Mouse (Mus musculus): ENCODE results near the gene Mettl3. TPM values are rescaled to one million over a fixed set of nuclear protein-coding genes. Genes with fewer than 3 reads are reported as not detected.

The Mettl3 gene
- 10.9 and 11.1 TPM in 2 replicates for polyA plus RNA-seq (2012; rRNA removed)

GRCm38 (mm10) chr14:52304644-52305271, at the start of gene Mettl3:
Gene Mettl3 (minus strand): TSS chr14:52305128.

DNA sequence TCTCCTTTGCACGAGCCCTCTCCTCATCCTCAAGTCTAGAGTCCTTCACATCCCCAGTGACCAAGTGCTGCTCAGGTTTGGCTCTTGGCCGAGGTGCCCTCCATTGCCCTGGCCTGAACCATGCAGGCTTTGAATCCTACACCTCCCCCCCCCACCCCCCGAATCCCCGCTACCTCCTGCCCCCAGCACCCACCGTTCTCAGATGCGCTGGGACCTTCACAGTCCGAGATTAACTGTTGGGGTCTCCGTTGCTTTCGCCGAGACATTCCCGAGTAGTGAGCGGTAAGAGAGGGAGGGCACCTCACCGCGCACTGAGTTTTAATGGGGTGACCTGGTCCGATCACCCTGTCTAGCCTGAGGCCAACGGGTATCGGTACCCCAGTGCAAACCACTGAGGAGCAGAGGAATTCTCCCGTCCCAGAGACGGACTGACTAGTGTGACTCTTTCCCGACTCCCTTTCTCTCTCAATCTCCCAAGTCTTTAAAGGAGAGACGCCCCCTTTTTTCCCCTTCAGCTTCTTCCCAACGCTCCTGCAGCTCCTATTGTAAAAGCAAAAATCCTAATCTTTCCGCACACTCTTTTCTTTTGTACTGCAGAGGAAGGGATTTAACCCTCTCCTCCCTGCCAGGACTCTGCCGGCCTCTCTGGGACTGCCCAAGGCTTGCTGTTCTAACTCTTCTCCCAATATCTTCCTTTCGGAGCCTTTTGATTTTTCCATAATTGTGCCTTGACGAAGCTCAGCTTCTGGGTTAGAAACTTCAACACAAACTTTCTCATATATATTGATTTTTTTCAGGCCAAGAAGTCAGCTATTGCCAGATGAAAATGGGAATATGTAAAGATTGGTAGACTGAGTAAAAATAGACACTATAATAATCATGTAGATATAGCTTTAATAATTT, 23.2 kb upstream of the Mettl3 start, which contains the start of gene Sall2:
Gene Sall2 (minus strand): TSS at position 853 of the 903 bp plus-strand sequence.

DNA sequence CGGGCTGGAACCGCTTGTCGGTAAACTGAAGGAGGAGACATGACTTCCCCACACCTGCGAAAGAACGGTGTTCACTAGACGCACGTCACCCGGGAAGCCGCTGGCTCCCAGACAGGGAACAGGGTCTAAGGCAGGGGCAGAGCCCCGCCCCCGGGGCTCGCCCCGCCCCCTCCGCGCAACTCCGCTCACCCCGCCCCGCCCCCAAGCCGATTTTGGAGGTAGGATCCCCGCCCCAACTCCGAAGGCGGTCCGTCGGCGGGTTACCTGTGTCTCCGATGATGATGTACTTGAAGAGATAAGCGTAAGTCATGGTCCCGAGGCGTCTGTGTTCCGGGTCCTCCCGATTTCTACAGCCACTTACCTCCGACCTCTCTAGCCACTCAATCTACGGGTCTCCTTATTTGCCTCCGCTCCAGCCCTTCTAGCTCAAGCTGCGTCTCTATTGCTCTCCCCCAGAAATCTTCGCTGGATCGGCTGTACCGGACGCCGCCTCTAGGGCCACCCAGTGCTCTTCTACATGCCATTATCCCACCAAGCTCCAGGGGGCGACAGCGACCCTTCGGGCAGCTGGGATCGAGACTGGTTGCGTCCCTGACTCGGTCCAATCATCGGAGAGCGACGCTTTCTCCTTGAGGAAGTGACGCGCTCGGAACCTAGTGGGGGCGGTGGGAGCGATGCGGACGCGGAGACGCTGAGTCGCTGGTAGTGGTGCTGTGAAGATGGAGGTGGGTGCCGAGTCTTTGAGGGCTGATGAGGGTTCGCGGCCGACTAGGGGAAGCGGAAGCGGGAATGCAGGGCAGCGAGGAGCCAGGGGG, 25.8 kb downstream of the Mettl3 start, which contains the start of the genes Tox4 and Rab2b:
Gene Tox4 (plus strand): TSS at position 215 of the 815 bp plus-strand sequence.
Gene Rab2b (minus strand): TSS at position 614 of the 815 bp plus-strand sequence.

GRCm38 (mm10) chr14:52257484-52258213, 47.3 kb downstream of the Mettl3 start, which contains the start of gene Chd8:
Gene Chd8 (minus strand): TSS chr14:52257780.

Other genes starting within 250 kb of the Mettl3 start
- gene Hnrnpc, start 201.1 kb downstream of the Mettl3 start, polyA plus RNA-seq (2012; rRNA removed), result 128 and 133 TPM in 2 replicates
- 0.91 and 1.1 TPM in 2 replicates for gene Rpgrip1, start 194.4 kb downstream of the Mettl3 start, polyA plus RNA-seq (2012; rRNA removed)
- gene Supt16, start 107.7 kb downstream of the Mettl3 start, polyA plus RNA-seq (2012; rRNA removed), result 15.5 and 16.5 TPM in 2 replicates
- 10.3 and 12.0 TPM in 2 replicates for gene Chd8, start 47.3 kb downstream of the Mettl3 start, polyA plus RNA-seq (2012; rRNA removed)
- 10.3 and 11.0 TPM in 2 replicates for gene Tox4, start 26.0 kb downstream of the Mettl3 start, polyA plus RNA-seq (2012; rRNA removed)
- gene Rab2b, start 25.6 kb downstream of the Mettl3 start, polyA plus RNA-seq (2012; rRNA removed), result 3.7 and 4.0 TPM in 2 replicates
- 1.3 TPM in 2 replicates for gene Sall2, start 23.6 kb upstream of the Mettl3 start, polyA plus RNA-seq (2012; rRNA removed)
- not detected in 2 replicates for gene Olfr1513, start 51.3 kb upstream of the Mettl3 start, polyA plus RNA-seq (2012; rRNA removed)
- not detected in 2 replicates for gene Olfr1512, start 74.0 kb upstream of the Mettl3 start, polyA plus RNA-seq (2012; rRNA removed)
- gene Olfr1511, start 92.3 kb upstream of the Mettl3 start, polyA plus RNA-seq (2012; rRNA removed), result not detected in 2 replicates
- gene Olfr1510, start 109.2 kb upstream of the Mettl3 start, polyA plus RNA-seq (2012; rRNA removed), result not detected in 2 replicates
- gene Olfr1509, start 137.9 kb upstream of the Mettl3 start, polyA plus RNA-seq (2012; rRNA removed), result not detected in 2 replicates
- not detected in 2 replicates for gene Olfr1508, start 162.4 kb upstream of the Mettl3 start, polyA plus RNA-seq (2012; rRNA removed)
- gene Olfr1507, start 190.6 kb upstream of the Mettl3 start, polyA plus RNA-seq (2012; rRNA removed), result not detected in 2 replicates

All from liver, embryonic 18 days (tissue).